Mouse (Mus musculus): ENCODE measurements around the gene Vmn2r12.
"Not testable (repeated sequence)": the region's sequence is repeated elsewhere in the genome, so short reads cannot be mapped to it uniquely, and the experiment has no call there.

The Vmn2r12 gene

DNA sequence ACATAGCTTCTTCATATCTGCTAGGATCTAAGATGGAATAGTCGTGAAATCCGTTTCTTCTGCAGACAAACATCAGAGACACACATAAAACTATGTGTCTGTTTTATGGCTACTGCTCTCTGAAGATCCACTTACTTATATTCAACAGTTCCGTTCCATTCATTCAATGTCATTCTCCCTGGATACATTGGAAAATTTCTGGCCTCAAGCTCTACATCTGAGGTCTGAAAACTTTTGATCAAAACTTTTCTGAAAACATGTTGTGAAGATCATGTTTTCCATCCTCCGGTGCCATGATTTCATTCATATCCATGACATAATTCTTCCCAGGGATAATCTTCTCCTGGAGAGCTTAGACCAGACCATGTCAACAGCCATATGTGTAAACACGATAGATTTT lies at the start of gene Vmn2r12:
Gene Vmn2r12, minus strand, starts transcription at position 101 of the 400 bp plus-strand sequence.
- DNase-seq, result not testable (repeated sequence)

DNA sequence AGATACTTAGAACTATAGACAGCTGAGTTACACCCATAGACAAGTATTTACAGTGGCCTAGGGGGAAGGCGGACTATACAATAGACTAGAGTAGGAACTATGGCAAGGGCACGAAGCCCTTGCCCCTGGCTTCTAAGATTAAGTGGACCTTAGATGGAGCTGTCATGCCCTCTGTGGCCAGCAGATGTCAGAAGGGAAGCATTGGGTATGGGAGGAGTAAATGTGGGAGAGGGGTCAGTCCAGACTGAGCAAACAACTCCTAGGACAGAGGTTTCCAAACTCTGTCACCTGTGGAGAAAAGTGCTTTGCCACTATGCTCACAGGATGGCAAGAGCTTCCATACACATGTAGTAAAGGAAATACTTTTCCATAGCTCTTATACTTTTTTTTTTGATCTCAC lies 41.8 kb upstream of the Vmn2r12 start:
- DNase-seq, result no peak

DNA sequence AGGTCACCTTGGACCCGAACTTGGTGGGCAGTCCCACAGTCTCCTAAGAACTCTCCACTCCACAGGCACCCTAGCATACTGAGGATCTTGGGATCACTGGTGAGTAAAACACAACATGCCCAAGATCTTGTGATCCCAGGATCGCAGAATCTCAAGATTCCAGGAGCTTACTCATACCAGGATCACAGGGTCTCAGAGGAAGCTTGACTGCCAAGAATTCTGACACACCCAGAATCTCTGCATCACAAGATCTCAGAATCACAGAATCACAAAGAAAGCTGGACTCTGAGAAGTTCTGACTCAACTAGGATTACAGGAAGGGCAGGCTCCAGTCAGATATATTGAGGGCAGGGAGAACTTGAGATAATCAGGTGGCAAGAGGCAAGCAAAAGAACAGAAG lies 39.0 kb upstream of the Vmn2r12 start:
- no peak for DNase-seq

DNA sequence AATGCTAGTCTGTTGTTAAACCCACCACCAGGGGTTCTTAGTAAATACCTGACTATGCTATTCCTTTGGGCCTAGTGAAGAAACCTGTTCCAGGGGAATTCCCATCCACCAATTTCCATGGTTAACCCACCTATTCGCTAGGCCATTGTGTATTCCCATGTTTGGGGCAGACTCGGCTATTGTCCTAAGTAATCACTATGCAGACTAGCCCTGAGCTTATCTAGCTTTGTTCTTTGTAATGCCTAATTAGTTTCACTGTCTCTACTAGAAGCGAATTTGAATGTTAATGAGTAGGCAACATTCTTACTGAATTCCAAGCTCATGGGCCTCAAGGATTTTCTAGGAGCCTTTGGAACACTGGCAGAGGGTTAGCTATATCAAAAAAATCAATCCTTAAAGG lies 1.3 kb downstream of the Vmn2r12 start:
- DNase-seq, result not testable (repeated sequence)

DNA sequence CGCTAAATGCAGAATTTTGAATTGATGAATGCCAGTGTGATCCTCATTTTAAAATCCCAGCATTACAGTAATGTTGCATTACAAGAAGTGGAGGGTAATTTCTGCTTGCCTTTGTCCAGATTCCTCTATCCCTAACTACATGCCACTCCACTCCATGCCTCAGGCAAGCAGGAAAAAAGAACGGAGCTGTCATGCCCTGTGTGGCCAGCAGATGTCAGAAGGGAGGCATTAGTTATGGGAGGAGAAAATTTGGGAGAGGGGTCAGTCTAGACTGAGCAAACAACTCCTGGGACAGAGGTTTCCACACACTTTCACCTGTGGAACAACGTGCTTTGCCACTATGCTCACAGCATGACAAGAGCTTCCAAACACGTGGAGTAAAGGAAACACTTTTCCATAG lies 25.7 kb downstream of the Vmn2r12 start:
- DNase-seq, result not testable (repeated sequence)

DNA sequence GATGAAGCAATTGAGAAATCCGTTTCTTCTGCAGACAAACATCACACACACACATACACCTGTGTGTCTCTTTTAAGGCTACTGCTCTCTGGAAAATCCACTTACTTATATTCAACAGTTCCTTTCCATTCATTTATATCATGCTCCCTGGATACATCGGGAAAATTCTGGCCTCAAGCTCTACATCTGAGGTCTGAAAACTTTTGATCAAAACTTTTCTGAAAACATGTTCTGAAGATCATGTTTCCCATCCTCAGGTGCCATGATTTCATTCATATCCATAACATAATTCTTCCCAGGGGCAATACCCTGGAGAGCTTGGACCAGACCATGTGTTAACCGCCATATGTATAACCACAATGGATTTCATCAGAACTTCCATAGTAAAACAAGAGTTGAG lies 38.3 kb downstream of the Vmn2r12 start, which contains the start of gene Vmn2r11:
Gene Vmn2r11, minus strand, starts transcription at position 101 of the 400 bp plus-strand sequence.
- DNase-seq, result not testable (repeated sequence)

DNA sequence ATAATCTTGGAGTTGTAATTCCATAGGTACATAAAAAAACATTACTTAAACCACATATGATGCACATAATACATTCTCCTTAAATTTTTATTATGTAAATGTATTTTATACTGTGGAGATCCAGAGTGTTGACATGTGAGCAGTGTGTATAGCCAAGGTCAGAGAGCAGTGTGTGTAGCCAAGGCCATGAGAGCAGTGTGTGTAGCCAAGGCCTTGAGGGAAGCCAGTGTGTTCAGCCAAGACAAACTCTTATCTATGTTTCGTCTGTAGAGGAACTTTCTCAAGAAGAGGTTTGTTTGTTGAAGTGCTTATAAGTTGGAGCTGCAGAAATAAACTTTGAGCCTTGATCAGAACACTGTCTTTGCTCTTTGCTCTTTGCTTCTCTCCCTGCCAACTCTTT lies 42.5 kb downstream of the Vmn2r12 start:
- DNase-seq, result no peak
